Mouse (Mus musculus) forebrain, embryonic 16.5 days (tissue): ENCODE data around the gene Cstf1. TPM values are rescaled to one million over a fixed set of nuclear protein-coding genes. Genes with fewer than 3 reads are reported as not detected.

Experiments
- ATAC-seq: fragments of 200-750 bp; cut with Nextera tagmentation; 2 replicates; pipeline ENCODE4 v1.8.0; 2017; ENCODE audit warnings: mild to moderate bottlenecking, moderate library complexity
- H3K27ac ChIP-seq: fragments of 300-500 bp; sonication (generic); 2 replicates; pipeline ENCODE4 v1.5.1; 2014; ENCODE audit warnings: low read length, control low read depth
- H3K27me3 ChIP-seq: fragments of 300-500 bp; sonication (generic); replicated peaks from 2 replicates; pipeline ENCODE4 v1.6.1; 2014; ENCODE audit warnings: low read length; ENCODE audit not compliant: control insufficient read depth, insufficient read depth
- H3K36me3 ChIP-seq: fragments of 300-500 bp; sonication (generic); 2 replicates; pipeline ENCODE4 v1.6.1; 2014; ENCODE audit not compliant: control insufficient read depth, insufficient read depth
- H3K4me1 ChIP-seq: fragments of 300-500 bp; sonication (generic); replicated peaks from 2 replicates; pipeline ENCODE4 v1.6.1; 2014; ENCODE audit warnings: low read length; ENCODE audit not compliant: control insufficient read depth, insufficient read depth
- H3K4me2 ChIP-seq: fragments of 300-500 bp; sonication (generic); 2 replicates; pipeline ENCODE4 v1.6.1; 2014; ENCODE audit warnings: mild to moderate bottlenecking, low read length, control low read depth
- H3K4me3 ChIP-seq: fragments of 300-500 bp; sonication (generic); replicated peaks from 2 replicates; pipeline ENCODE4 v1.5.1; 2014; ENCODE audit warnings: mild to moderate bottlenecking, low read length, control low read depth
- H3K9ac ChIP-seq: fragments of 300-500 bp; sonication (generic); replicated peaks from 2 replicates; pipeline ENCODE4 v1.6.1; 2014; ENCODE audit warnings: low read depth, low read length, control low read depth
- H3K9me3 ChIP-seq: fragments of 300-500 bp; sonication (generic); 2 replicates; pipeline ENCODE4 v1.6.1; 2016; ENCODE audit warnings: low read length; ENCODE audit not compliant: control insufficient read depth
- WGBS: fragments of 180-500 bp; shearing (Covaris S2); extraction: QIAGEN DNeasy Blood & Tissue Kit; methylation state at CpG from one replicate; pipeline ENCODE4 v1.1.7; 2014; 5-methylcytosine and 5-hydroxymethylcytosine counted together
- polyA plus RNA-seq: library from polyadenylated mRNA; unstranded; fragments of >200 nt; fragmentation: Nextera tagmentation; extraction: Ambion mirVana; gene quantifications from 2 replicates; pipeline ENCODE4 v1.2.1, GENCODE M21; 2015

The Cstf1 gene
- polyA plus RNA-seq, 1 experiment from 2014 or later, result 27.5 TPM

- H3K4me3 ChIP-seq, result no peak overlapping the region
- H3K27ac ChIP-seq, result no peak overlapping the region
- H3K4me1 ChIP-seq, result no peaks in the 10 kb centered on the region
- WGBS, result 76% methylated on average over 3 of the region's 3 CpGs
- no peaks in the 10 kb centered on the region for H3K27me3 ChIP-seq
- no peak overlapping the region for H3K4me2 ChIP-seq
- H3K36me3 ChIP-seq, result no peaks in the 10 kb centered on the region
- no peaks in the 10 kb centered on the region for H3K9me3 ChIP-seq
- no peak for ATAC-seq
- H3K9ac ChIP-seq, result no peak overlapping the region
Measured at GRCm38 (mm10) chr2:172405011-172405410, 34.5 kb downstream of the Cstf1 start.

- H3K9ac ChIP-seq, result no peak overlapping the region
- no peaks in the 10 kb centered on the region for H3K4me1 ChIP-seq
- 80% methylated on average over 4 of the region's 4 CpGs for WGBS
- H3K27me3 ChIP-seq, result no peaks in the 10 kb centered on the region
- no peak overlapping the region for H3K4me2 ChIP-seq
- no peak for ATAC-seq
- no peak overlapping the region for H3K4me3 ChIP-seq
- no peak overlapping the region for H3K27ac ChIP-seq
- no peaks in the 10 kb centered on the region for H3K36me3 ChIP-seq
- no peaks in the 10 kb centered on the region for H3K9me3 ChIP-seq
Measured at GRCm38 (mm10) chr2:172406173-172406572, 35.7 kb downstream of the Cstf1 start.

- no peak for ATAC-seq
- Histone ChIP-seq H3K4me3 (no peak overlapping the region), H3K27me3 (no peaks in the 10 kb centered on the region), H3K9me3 (no peaks in the 10 kb centered on the region), H3K4me1 (no peaks in the 10 kb centered on the region), H3K4me2 (no peak overlapping the region), H3K36me3 (no peaks in the 10 kb centered on the region), H3K9ac (no peak overlapping the region), H3K27ac (no peak overlapping the region)
- WGBS, result 81% methylated on average over 2 of the region's 2 CpGs
Measured at GRCm38 (mm10) chr2:172407499-172407898, 37.0 kb downstream of the Cstf1 start.

- no peak overlapping the region for H3K4me3 ChIP-seq
- no peak for ATAC-seq
- H3K36me3 ChIP-seq, result no peaks in the 10 kb centered on the region
- H3K9ac ChIP-seq, result no peak overlapping the region
- H3K4me1 ChIP-seq, result no peaks in the 10 kb centered on the region
- 84% methylated on average over 2 of the region's 2 CpGs for WGBS
- H3K27me3 ChIP-seq, result no peaks in the 10 kb centered on the region
- H3K27ac ChIP-seq, result no peak overlapping the region
- H3K9me3 ChIP-seq, result no peaks in the 10 kb centered on the region
- H3K4me2 ChIP-seq, result no peak overlapping the region
Measured at GRCm38 (mm10) chr2:172410686-172411085, 40.2 kb downstream of the Cstf1 start.

GRCm38 (mm10) chr2:172411091-172411490 is 40.6 kb downstream of the Cstf1 start:
- no peak for ATAC-seq
- Histone ChIP-seq H3K27me3 (no peaks in the 10 kb centered on the region), H3K4me2 (no peak overlapping the region), H3K4me3 (no peak overlapping the region), H3K4me1 (no peaks in the 10 kb centered on the region), H3K9ac (no peak overlapping the region), H3K27ac (no peak overlapping the region), H3K9me3 (no peaks in the 10 kb centered on the region), H3K36me3 (no peaks in the 10 kb centered on the region)
- WGBS, result 84% methylated on average over 11 of the region's 11 CpGs

- Histone ChIP-seq H3K4me2 (no peak overlapping the region), H3K27ac (no peak overlapping the region), H3K9ac (no peak overlapping the region), H3K27me3 (no peaks in the 10 kb centered on the region), H3K4me1 (no peaks in the 10 kb centered on the region), H3K4me3 (no peak overlapping the region), H3K36me3 (no peaks in the 10 kb centered on the region), H3K9me3 (no peaks in the 10 kb centered on the region)
- no peak for ATAC-seq
- 10% methylated on average over 9 of the region's 9 CpGs for WGBS
Measured at GRCm38 (mm10) chr2:172412454-172412853, 42.0 kb downstream of the Cstf1 start.

- no peak overlapping the region for H3K4me2 ChIP-seq
- H3K27me3 ChIP-seq, result no peaks in the 10 kb centered on the region
- H3K9me3 ChIP-seq, result no peaks in the 10 kb centered on the region
- no peak for ATAC-seq
- no peak overlapping the region for H3K9ac ChIP-seq
- 39% methylated on average over 4 of the region's 4 CpGs for WGBS
- no peaks in the 10 kb centered on the region for H3K4me1 ChIP-seq
- no peak overlapping the region for H3K27ac ChIP-seq
- H3K4me3 ChIP-seq, result no peak overlapping the region
- H3K36me3 ChIP-seq, result no peaks in the 10 kb centered on the region
Measured at GRCm38 (mm10) chr2:172413273-172413672, 42.8 kb downstream of the Cstf1 start.

GRCm38 (mm10) chr2:172413894-172414293 is 43.4 kb downstream of the Cstf1 start:
- Histone ChIP-seq H3K9ac (no peak overlapping the region), H3K36me3 (no peaks in the 10 kb centered on the region), H3K4me2 (no peak overlapping the region), H3K4me3 (no peak overlapping the region), H3K27ac (no peak overlapping the region), H3K27me3 (no peaks in the 10 kb centered on the region), H3K9me3 (no peaks in the 10 kb centered on the region), H3K4me1 (no peaks in the 10 kb centered on the region)
- WGBS, result 61% methylated on average over 5 of the region's 5 CpGs
- ATAC-seq, result no peak

- no peak overlapping the region for H3K4me3 ChIP-seq
- WGBS, result 60% methylated on average over 12 of the region's 12 CpGs
Measured at GRCm38 (mm10) chr2:172416218-172416617, 45.7 kb downstream of the Cstf1 start.

GRCm38 (mm10) chr2:172416876-172417275 is 46.4 kb downstream of the Cstf1 start:
- H3K4me2 ChIP-seq, result no peak overlapping the region
- no peaks in the 10 kb centered on the region for H3K36me3 ChIP-seq
- no peaks in the 10 kb centered on the region for H3K9me3 ChIP-seq
- H3K27me3 ChIP-seq, result no peaks in the 10 kb centered on the region
- no peak overlapping the region for H3K9ac ChIP-seq
- ATAC-seq, result no peak
- WGBS, result 89% methylated on average over 5 of the region's 5 CpGs
- no peak overlapping the region for H3K27ac ChIP-seq
- no peaks in the 10 kb centered on the region for H3K4me1 ChIP-seq
- H3K4me3 ChIP-seq, result no peak overlapping the region

More at GRCm38 (mm10) chr2:172416218-172416617, 45.7 kb downstream of the Cstf1 start:
- Histone ChIP-seq H3K27ac (no peak overlapping the region), H3K9me3 (no peaks in the 10 kb centered on the region), H3K4me2 (no peak overlapping the region), H3K36me3 (no peaks in the 10 kb centered on the region), H3K4me1 (no peaks in the 10 kb centered on the region), H3K27me3 (no peaks in the 10 kb centered on the region), H3K9ac (no peak overlapping the region)
- ATAC-seq, result no peak
